Mouse (Mus musculus): Measurements from ENCODE around the gene Ddx55. TPM values are rescaled to one million over a fixed set of nuclear protein-coding genes. Genes with fewer than 3 reads are reported as not detected.
"Not testable (repeated sequence)": the region's sequence is repeated elsewhere in the genome, so short reads cannot be mapped to it uniquely, and the experiment has no call there.

The Ddx55 gene
- polyA plus RNA-seq, 1 experiment from 2014 or later: 21.0 TPM

DNA sequence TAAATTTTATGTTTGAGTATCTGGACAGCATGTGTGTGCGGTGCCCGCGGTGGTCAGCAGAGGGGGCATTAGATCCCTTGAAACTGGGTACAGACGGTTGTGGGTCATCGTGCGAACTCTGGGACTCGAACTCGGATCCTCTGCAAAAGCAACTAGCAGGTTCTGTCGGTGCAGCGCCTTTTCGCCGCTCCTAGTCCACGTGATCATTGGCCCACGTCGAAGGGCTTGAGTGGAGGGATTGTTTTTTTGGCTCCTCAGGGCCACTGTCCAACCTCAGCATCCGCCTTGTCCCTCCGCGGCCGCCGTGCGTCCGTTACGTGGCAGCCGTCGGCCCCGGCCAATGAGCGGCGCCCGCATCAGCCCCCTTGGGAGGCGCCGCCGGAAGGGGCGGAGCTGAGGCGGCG is 12.3 kb upstream of the Ddx55 start, which contains the start of gene Tmed2:
Gene Tmed2 (plus strand): TSS at position 313 of the 404 bp plus-strand sequence.
- under 1% methylated on average over 32 of the region's 35 CpGs for WGBS
- H3K36me3 ChIP-seq: peaks cover 20% of the 10 kb centered on the region
- peak within 1 kb of the TSS; percentile 76 for H3K4me2 ChIP-seq (replicated peaks)
- H3K27me3 ChIP-seq: no peaks in the 10 kb centered on the region
- H3K9me3 ChIP-seq: no peaks in the 10 kb centered on the region
- H3K4me3 ChIP-seq: peak within 1 kb of the TSS; percentile 98
- H3K27ac ChIP-seq (replicated peaks): peak within 1 kb of the TSS; percentile 68
- H3K9ac ChIP-seq (replicated peaks): peak within 1 kb of the TSS; percentile 90
- ATAC-seq (ENCODE audit: low FRiP score, low read depth): peak; percentile 97
- peaks cover 18% of the 10 kb centered on the region for H3K4me1 ChIP-seq

DNA sequence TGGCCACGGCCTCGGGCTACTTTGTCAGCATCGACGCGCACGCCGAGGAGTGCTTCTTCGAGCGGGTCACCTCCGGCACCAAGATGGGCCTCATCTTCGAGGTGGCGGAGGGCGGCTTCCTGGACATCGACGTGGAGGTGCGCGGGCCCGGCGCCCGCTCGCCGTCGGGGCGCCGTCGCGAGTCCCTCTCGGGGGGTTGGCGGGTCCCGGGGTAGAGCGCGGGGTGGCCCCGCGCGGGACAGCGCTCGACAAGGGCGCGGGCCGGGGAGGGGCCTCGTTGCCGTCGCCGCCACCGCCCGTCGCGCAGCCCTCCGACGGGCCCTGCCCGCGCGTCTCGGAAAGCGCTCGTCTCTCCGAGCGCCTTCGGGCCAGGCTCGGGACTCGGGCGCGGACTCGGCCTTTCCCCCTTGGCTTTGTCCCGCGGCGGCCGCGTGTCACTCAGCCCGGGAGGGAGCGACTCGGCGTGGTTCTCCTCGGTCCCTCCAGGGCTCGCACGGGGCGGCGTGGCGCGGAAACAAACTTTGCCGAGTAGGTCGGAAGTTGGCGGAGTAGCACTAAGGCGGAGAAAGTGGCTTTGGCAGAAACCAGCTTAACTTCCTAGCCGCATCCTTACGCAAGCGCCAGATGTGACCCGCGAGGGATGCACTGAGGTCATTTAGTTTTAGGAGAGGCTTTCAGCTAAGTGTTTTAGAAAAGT is 11.6 kb upstream of the Ddx55 start:
- H3K27me3 ChIP-seq: no peaks in the 10 kb centered on the region
- H3K4me1 ChIP-seq: peaks cover 18% of the 10 kb centered on the region
- H3K9ac ChIP-seq (replicated peaks): peak overlapping the region; percentile 90
- H3K4me3 ChIP-seq: peak overlapping the region; percentile 98
- H3K36me3 ChIP-seq: peaks cover 26% of the 10 kb centered on the region
- under 1% methylated on average over 75 of the region's 89 CpGs for WGBS
- H3K27ac ChIP-seq (replicated peaks): peak overlapping the region; percentile 68
- peak overlapping the region; percentile 76 for H3K4me2 ChIP-seq (replicated peaks)
- ATAC-seq (ENCODE audit: low FRiP score, low read depth): peak; percentile 63
- H3K9me3 ChIP-seq: no peaks in the 10 kb centered on the region

DNA sequence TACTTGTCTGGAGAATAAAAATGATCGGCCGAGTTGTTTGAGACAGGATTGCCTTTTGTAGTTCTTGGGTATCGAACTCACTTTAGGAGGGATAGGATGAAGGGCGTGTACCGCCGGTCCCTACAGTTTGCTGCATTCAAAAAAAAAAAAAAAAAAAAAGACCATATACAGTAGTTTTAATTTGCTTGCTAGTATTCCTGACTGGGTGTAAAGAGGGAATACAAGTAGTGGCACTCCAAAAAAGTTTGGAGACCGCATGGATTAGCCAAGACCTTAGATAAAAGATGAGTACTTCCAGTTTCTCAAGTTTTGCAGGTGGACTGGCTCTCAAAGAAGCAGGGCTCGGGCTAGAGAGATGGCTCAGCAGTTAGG is 11.1 kb upstream of the Ddx55 start:
- peak overlapping the region; percentile 90 for H3K9ac ChIP-seq (replicated peaks)
- ATAC-seq (ENCODE audit: low FRiP score, low read depth): no peak
- H3K4me1 ChIP-seq: peaks cover 17% of the 10 kb centered on the region
- peak overlapping the region; percentile 68; the same call in 1 of the 2 replicates for H3K27ac ChIP-seq (replicated peaks)
- peak overlapping the region; percentile 76 for H3K4me2 ChIP-seq (replicated peaks)
- 11% methylated on average over 8 of the region's 8 CpGs for WGBS
- H3K36me3 ChIP-seq: peaks cover 32% of the 10 kb centered on the region
- H3K9me3 ChIP-seq: no peaks in the 10 kb centered on the region
- no peaks in the 10 kb centered on the region for H3K27me3 ChIP-seq
- peak overlapping the region; percentile 98 for H3K4me3 ChIP-seq

DNA sequence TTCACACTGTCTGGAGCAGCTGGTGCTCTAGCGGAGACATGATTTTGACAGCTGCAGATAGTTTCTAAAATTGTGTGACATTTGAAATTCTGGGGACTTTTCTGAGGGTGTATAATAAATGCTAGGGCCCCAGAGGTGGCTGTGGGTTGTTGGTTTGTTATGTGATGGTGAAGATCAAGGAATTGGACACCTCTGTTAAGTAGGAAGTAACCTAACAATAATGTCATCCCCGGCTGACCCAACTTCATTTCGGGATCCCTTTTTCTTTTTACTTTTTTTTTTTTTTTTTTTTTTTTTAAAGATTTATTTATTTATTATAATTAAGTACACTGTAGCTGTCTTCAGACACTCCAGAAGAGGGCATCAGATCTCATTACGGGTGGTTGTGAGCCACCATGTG is 1.9 kb upstream of the Ddx55 start:
- H3K27ac ChIP-seq (replicated peaks); H3K9ac ChIP-seq (replicated peaks); ATAC-seq (ENCODE audit: low FRiP score, low read depth); H3K27me3 ChIP-seq; H3K9me3 ChIP-seq; H3K4me3 ChIP-seq; H3K4me2 ChIP-seq (replicated peaks): not testable (repeated sequence)
- Histone ChIP-seq H3K4me1 (peaks cover 18% of the 10 kb centered on the region), H3K36me3 (peaks cover 48% of the 10 kb centered on the region)
- WGBS: 87% methylated on average over 4 of the region's 4 CpGs

DNA sequence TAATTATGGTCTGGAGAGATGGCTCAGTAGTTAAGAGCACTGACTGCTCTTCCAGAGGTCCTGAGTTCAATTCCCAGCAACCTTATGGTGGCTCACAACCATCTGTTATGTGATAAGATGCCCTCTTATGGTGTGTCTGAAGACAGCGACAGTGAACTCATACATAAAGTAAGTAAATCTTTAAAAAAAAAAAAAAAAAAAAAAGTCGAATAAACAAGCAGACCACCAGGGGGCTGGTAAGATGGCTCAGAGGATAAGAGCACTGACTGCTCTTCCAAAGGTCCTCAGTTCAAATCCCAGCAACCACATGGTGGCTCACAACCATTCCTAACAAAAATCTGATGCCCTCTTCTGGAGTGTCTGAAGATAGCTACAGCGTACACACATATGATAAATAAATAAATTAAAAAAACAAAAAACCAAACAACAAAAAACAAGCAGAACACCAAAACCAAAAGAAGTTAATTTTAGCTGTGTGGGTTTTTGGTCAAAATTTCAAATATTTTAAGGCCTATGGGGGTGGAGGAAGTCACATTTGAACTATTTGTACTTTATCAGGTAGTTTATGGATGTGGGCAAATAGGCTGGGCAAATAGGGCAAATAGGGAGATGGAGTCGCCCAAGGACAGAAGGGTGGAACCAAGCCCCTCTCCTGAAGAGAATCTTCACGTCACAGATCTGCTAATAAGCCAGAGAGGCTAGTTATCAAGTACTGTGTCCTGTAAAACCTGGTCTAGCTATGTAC is 1.1 kb upstream of the Ddx55 start:
- peaks cover 47% of the 10 kb centered on the region for H3K36me3 ChIP-seq
- not testable (repeated sequence) for ATAC-seq (ENCODE audit: low FRiP score, low read depth); H3K27me3 ChIP-seq; H3K27ac ChIP-seq (replicated peaks); H3K9me3 ChIP-seq
- WGBS: 29% methylated on average over 5 of the region's 5 CpGs
- peaks cover 18% of the 10 kb centered on the region for H3K4me1 ChIP-seq
- H3K4me3 ChIP-seq: peak overlapping the region; percentile 71
- H3K4me2 ChIP-seq (replicated peaks): peak overlapping the region; percentile 78
- peak overlapping the region; percentile 68 for H3K9ac ChIP-seq (replicated peaks)

DNA sequence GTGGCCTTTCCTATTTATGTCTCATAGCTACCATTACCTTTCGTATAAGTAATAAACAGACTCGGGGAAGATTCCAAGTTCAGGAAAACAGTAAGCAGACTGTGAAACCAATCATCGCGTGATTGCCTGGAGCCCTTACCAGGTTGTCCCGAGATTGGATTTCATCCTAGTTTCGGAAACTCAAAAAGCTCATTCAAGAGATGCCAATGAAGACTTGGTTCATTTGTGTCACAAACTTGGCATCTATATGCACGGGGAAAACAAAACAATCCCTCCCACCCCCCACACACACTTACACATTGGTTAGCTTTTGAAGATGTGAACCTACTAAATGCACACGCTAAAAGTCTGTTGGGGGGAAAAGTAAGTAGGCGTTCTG is 581 bp upstream of the Ddx55 start:
- H3K27ac ChIP-seq (replicated peaks): peak overlapping the region; percentile 74
- H3K4me1 ChIP-seq: peaks cover 18% of the 10 kb centered on the region
- ATAC-seq (ENCODE audit: low FRiP score, low read depth): no peak
- no peaks in the 10 kb centered on the region for H3K27me3 ChIP-seq
- WGBS: 16% methylated on average over 9 of the region's 9 CpGs
- H3K9ac ChIP-seq (replicated peaks): peak overlapping the region; percentile 68
- peak overlapping the region; percentile 71 for H3K4me3 ChIP-seq
- no peaks in the 10 kb centered on the region for H3K9me3 ChIP-seq
- peak overlapping the region; percentile 78 for H3K4me2 ChIP-seq (replicated peaks)
- peaks cover 47% of the 10 kb centered on the region for H3K36me3 ChIP-seq

DNA sequence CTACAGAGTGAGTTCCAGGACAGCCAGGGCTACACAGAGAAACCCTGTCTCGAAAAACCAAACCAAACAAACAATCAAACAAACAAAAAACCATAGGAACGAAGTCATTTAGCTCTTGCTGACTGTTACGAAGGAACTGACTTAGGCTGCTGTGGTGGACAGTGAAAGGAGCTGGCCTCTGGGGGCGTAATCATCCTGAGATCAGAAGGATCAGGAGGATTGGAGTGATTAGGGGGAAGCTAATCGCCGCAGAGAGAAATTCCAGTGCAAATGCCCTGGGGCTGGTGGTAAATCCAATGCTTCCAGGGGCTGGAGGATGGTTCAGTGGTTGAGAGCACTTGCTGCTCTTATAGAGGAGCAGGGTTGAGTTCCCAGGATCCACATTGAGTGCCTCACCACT is 943 bp downstream of the Ddx55 start:
- H3K9ac ChIP-seq (replicated peaks): no peak overlapping the region
- peaks cover 18% of the 10 kb centered on the region for H3K4me1 ChIP-seq
- peak overlapping the region; percentile 71 for H3K4me3 ChIP-seq
- H3K27me3 ChIP-seq: no peaks in the 10 kb centered on the region
- H3K36me3 ChIP-seq: peaks cover 48% of the 10 kb centered on the region
- no peak for ATAC-seq (ENCODE audit: low FRiP score, low read depth)
- H3K4me2 ChIP-seq (replicated peaks): peak overlapping the region; percentile 78
- H3K9me3 ChIP-seq: no peaks in the 10 kb centered on the region
- no peak overlapping the region for H3K27ac ChIP-seq (replicated peaks)
- WGBS: 73% methylated on average over 6 of the region's 6 CpGs

DNA sequence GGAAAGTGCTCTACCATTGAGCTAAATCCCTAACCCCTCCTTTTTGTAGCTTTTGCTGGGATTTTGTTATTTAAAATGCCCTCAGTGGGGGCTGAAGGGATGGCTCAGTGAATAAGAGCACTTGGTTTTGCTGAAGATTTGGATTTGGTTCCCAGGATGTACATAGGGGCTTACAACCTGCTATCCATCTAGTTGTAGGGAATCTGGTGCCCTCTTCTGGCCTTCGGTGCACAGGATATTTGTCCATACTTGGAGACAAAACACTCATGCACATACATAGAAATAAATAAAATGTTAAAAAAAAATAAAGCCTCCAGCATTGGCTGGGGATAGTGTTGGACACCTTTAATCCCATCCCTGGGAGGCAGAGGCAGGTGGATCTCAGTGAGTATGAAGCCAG is 2.5 kb downstream of the Ddx55 start:
- Histone ChIP-seq H3K4me2 (replicated peaks) (no peak overlapping the region), H3K27me3 (no peaks in the 10 kb centered on the region), H3K36me3 (peaks cover 60% of the 10 kb centered on the region), H3K4me3 (no peak overlapping the region), H3K9ac (replicated peaks) (no peak overlapping the region), H3K27ac (replicated peaks) (no peak overlapping the region), H3K9me3 (no peaks in the 10 kb centered on the region), H3K4me1 (peaks cover 18% of the 10 kb centered on the region)
- 84% methylated on average over 1 of the region's 1 CpGs for WGBS
- ATAC-seq (ENCODE audit: low FRiP score, low read depth): no peak

DNA sequence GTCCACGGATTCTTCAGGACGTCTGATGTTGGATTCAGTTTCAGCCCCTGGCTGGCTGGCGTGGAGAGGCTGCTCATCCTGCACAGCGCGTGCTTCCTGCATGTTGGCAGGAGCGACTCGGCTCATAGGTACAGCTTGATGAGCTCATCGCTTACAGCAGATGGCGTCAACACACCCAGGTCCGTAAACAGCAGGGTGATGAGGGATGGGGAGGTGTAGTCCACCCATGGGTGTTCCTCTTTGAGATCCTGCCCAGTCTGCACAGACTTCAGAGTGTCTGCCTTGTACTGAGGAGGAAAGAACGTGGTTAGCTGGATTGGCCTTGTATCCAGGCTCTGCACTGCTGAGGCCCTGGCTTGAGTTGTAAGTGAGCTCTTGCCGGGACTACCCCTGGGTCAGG is 18.4 kb downstream of the Ddx55 start:
- Histone ChIP-seq H3K36me3 (peaks cover 98% of the 10 kb centered on the region), H3K4me3 (no peak overlapping the region), H3K9me3 (no peaks in the 10 kb centered on the region), H3K4me2 (replicated peaks) (no peak overlapping the region), H3K27me3 (no peaks in the 10 kb centered on the region), H3K27ac (replicated peaks) (no peak overlapping the region), H3K4me1 (no peaks in the 10 kb centered on the region), H3K9ac (replicated peaks) (no peak overlapping the region)
- no peak for ATAC-seq (ENCODE audit: low FRiP score, low read depth)
- 89% methylated on average over 12 of the region's 12 CpGs for WGBS

DNA sequence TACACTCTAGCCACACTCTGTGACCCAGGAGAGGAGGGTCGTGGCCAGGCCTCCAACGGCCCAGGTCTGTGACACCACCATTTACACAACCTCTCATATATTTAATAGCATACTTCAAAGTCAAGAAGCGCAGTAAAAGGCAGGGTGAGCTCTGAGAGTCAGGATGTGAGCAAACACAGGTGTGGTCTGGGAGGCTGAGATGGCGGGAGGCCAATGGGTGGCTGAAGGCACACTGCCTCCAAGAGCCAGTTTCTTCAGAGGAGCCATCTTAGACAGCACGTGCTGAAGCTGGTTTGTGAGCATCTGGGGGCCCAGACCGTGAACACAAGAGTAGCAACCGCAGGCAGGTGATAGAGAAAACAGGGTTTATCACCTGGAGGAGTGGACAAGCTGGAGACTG is 22.8 kb downstream of the Ddx55 start:
- WGBS: 96% methylated on average over 7 of the region's 7 CpGs
- no peak overlapping the region for H3K4me3 ChIP-seq
- H3K27me3 ChIP-seq: no peaks in the 10 kb centered on the region
- no peak overlapping the region for H3K27ac ChIP-seq (replicated peaks)
- ATAC-seq (ENCODE audit: low FRiP score, low read depth): no peak
- H3K4me2 ChIP-seq (replicated peaks): no peak overlapping the region
- no peak overlapping the region for H3K9ac ChIP-seq (replicated peaks)
- peaks cover 21% of the 10 kb centered on the region for H3K4me1 ChIP-seq
- no peaks in the 10 kb centered on the region for H3K9me3 ChIP-seq
- H3K36me3 ChIP-seq: peaks cover 63% of the 10 kb centered on the region

DNA sequence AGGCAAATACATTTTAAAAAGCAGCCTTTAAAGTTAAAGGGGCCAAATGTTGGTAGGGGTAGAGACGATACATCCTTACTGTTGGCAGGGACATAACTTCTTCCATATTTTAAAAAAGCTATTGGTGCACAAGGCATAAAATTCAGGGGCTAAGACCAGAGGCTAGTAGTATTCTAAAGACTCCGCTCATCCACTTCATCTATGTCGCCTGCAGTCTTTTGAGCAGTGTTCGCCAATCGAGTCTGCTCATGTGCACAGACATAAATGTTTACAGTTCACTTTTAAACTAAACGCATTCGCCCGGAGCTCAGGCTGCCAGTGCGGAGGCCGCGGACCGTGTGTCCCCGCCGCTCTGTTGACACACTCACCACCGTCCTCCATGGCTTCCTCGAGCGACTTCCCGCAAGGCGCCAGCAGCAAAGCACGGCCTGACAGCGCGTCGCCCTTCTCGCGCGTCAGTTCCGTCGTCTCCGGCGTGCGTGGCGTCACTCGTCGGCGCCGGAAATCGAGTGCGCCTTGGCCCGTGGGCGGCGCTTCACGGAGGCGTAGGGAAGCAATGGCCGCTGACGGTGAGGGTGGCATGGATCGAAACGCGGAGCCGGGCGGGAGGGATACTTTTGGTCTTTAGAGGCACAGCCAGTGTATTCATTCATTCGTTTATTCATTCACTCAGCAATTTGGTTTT is 26.1 kb downstream of the Ddx55 start, which contains the start of the genes Eif2b1 and Gtf2h3:
Gene Eif2b1 (minus strand): TSS at position 499 of the 685 bp plus-strand sequence.
Gene Gtf2h3 (plus strand): TSS at position 508 of the 685 bp plus-strand sequence.
- Histone ChIP-seq H3K4me2 (replicated peaks) (peak within 1 kb of the TSS; percentile 87), H3K27ac (replicated peaks) (no peak within 1 kb of the TSS)

DNA sequence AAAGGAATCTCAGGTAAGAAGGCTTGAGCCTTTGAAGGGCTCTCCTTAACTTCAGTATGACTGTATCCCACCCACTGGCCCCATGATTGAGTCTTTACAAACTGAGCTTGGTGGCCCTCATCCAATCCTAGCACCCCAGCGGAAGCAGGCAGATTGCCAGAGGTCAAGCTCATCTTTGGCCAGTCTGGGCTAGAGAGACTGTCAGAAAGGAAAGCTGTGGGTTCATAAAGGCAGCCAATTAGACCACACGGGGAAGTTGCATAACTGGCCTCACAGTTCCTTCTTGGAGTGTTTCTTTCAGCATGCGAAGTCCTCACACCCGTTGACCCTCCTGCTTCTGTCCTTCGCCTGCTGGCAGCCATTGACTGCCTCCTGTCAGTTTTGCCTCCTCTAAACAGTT is 29.9 kb downstream of the Ddx55 start:
- Histone ChIP-seq H3K27me3 (no peaks in the 10 kb centered on the region), H3K9me3 (no peaks in the 10 kb centered on the region), H3K36me3 (peaks cover 49% of the 10 kb centered on the region), H3K9ac (replicated peaks) (no peak overlapping the region), H3K4me1 (peaks cover 26% of the 10 kb centered on the region), H3K4me3 (no peak overlapping the region), H3K27ac (replicated peaks) (no peak overlapping the region), H3K4me2 (replicated peaks) (no peak overlapping the region)
- ATAC-seq (ENCODE audit: low FRiP score, low read depth): no peak
- 92% methylated on average over 5 of the region's 5 CpGs for WGBS

More for the DNA sequence above, 26.1 kb downstream of the Ddx55 start, which contains the start of the genes Eif2b1 and Gtf2h3:
- peak; percentile 93 for ATAC-seq (ENCODE audit: low FRiP score, low read depth)
- H3K9me3 ChIP-seq: no peaks in the 10 kb centered on the region
- peaks cover 44% of the 10 kb centered on the region for H3K36me3 ChIP-seq
- H3K27me3 ChIP-seq: no peaks in the 10 kb centered on the region
- 2% methylated on average over 51 of the region's 51 CpGs for WGBS
- peaks cover 26% of the 10 kb centered on the region for H3K4me1 ChIP-seq
- peak within 1 kb of the TSS; percentile 71 for H3K4me3 ChIP-seq
- peak within 1 kb of the TSS; percentile 77 for H3K9ac ChIP-seq (replicated peaks)

Measured in midbrain, embryonic 12.5 days (tissue).